Mouse (Mus musculus): ENCODE results near the gene 1700012B07Rik.

1700012B07Rik gene

GRCm38 (mm10) chr11:109846343-109846742 lies 18.5 kb upstream of the 1700012B07Rik start:
- no peak for DNase-seq (ENCODE audit: low spot score in 2 of 2)

- no peak for DNase-seq (ENCODE audit: low spot score in 2 of 2)
Measured at GRCm38 (mm10) chr11:109845601-109846000, 17.8 kb upstream of the 1700012B07Rik start.

DNA sequence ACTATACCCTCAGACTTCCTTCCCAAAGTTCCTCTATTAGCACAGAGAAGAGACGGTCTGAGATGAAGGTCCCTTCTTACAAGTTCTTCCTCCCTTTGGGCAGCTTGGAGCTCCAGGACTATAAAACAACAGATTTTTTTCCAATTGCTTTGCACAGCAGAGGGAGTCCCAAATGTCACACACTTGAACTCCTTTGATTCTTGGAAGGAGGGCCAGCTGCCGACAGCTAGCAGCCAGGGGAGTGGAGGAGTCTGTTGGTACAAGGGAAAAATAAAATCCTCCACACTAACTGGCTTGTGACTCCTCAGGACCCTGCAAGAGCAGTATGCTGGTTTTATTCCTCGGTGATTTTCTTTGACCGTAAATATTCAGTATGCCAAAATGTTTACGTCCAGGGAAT lies 16.6 kb upstream of the 1700012B07Rik start:
- DNase-seq (ENCODE audit: low spot score in 2 of 2) = no peak

GRCm38 (mm10) chr11:109830368-109830767 lies 2.5 kb upstream of the 1700012B07Rik start:
- DNase-seq (ENCODE audit: low spot score in 2 of 2) = no peak

GRCm38 (mm10) chr11:109822280-109822679 lies 5.6 kb downstream of the 1700012B07Rik start:
- DNase-seq (ENCODE audit: low spot score in 2 of 2) = no peak

- DNase-seq (ENCODE audit: low spot score in 2 of 2) = no peak
Measured at GRCm38 (mm10) chr11:109817405-109817804, 10.4 kb downstream of the 1700012B07Rik start.

DNA sequence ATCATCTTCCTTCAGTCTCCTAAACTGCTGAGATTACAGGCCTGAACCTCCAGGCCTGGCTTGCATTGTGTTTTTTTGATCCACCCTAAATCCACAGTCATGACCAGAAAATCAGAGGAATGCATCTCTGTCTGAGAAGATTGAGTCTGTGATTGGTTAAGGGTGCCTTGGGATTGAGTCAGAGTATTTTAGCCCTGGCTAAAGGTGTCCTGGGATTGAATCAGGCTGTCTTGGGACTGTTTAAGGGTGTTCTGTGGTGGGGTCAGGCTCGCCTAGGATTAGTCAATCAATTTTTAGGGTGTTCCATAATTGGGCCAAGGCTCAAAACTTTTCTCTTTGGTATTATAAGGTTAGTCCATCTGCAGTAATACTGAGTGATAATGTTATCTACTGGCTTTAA lies 10.9 kb downstream of the 1700012B07Rik start:
- no peak for DNase-seq (ENCODE audit: low spot score in 2 of 2)

DNA sequence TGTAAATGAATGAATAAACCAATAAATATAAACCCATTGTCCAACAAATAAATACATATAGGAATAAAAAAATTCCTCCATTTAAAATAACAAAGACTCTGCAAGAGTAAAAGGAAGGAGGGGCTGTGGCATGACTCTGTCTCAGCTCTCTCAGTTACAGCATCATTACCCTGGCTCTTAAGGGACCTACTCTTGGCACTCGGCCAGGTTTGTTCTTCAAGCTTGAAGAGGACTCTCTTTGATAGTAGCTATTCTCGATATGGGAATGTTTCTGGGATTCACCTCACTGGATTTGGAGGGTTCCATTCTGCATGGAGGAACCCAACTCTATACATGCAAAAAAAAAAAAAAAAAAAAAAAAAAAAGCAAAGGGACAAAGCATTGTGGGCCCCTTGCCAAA lies 16.1 kb downstream of the 1700012B07Rik start:
- DNase-seq (ENCODE audit: low spot score in 2 of 2) = peak in 1 of 2 experiments; percentile 22

- DNase-seq (ENCODE audit: low spot score in 2 of 2) = no peak
Measured at GRCm38 (mm10) chr11:109809175-109809855, 18.5 kb downstream of the 1700012B07Rik start.

- DNase-seq (ENCODE audit: low spot score in 2 of 2) = no peak
Measured at GRCm38 (mm10) chr11:109801515-109801914, 26.3 kb downstream of the 1700012B07Rik start.

DNA sequence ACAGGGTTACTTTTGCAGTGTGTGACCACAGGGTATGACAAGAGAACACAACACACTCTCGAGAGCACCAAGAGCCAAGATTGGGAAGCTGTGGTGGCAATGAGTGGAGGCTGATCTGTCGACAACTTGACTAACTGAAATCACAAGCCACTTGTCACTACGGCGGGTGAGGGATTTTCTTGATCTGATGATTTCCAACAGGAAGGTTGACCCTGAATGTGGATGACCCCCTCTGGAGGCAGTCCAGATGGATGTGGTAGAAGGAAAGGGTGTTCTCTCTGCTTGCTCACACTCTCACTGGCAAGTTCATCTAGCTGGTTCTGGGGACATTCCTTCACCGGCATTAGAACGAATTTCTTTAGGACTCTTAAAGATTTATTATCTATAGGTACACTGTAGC lies 30.3 kb downstream of the 1700012B07Rik start:
- DNase-seq (ENCODE audit: low spot score in 2 of 2) = no peak

GRCm38 (mm10) chr11:109795536-109795935 lies 32.3 kb downstream of the 1700012B07Rik start:
- no peak for DNase-seq (ENCODE audit: low spot score in 2 of 2)

GRCm38 (mm10) chr11:109793578-109793977 lies 34.3 kb downstream of the 1700012B07Rik start:
- no peak for DNase-seq (ENCODE audit: low spot score in 2 of 2)

GRCm38 (mm10) chr11:109792401-109792997 lies 35.3 kb downstream of the 1700012B07Rik start:
- DNase-seq (ENCODE audit: low spot score in 2 of 2) = no peak

GRCm38 (mm10) chr11:109791965-109792364 lies 35.9 kb downstream of the 1700012B07Rik start:
- no peak for DNase-seq (ENCODE audit: low spot score in 2 of 2)

- no peak for DNase-seq (ENCODE audit: low spot score in 2 of 2)
Measured at GRCm38 (mm10) chr11:109790221-109790620, 37.6 kb downstream of the 1700012B07Rik start.

DNA sequence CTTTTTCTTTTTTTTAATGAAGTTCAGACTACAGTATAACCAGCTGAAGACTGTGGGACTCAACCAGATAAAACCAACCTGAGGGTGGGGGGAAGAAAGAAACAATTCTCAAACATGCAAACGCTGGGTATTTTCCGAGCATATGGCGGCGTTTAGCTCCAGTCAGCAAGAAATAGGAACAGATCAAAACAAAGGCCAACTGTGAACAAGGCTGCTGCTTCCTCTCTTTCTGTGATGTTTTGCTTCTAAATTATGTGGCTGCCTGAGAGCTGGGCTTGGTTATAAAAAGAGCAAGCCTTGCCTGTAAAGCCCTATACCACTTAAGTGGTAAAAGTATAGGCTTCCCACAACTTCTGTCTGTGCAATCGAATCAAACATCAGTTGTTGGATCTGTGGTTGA lies 42.5 kb downstream of the 1700012B07Rik start:
- DNase-seq (ENCODE audit: low spot score in 2 of 2) = no peak

DNA sequence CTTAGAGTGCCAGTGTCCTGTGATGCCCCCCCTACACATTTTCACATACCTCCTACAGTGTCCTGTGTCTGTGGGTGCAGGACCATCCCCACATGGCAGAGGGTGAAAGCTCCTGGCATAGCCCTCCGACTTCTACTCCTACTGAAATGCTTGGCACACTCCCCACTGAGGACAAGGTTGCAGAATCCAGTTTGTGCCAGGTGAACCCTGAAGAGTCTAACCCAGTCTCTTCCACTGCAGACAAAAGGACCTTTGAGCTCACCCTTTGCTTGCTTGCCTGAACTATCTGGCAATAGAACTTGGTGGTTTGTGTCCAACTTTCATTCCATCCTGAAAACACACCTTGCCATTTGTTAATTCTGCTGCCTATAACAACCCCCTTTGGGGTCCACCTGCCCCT lies 56.5 kb downstream of the 1700012B07Rik start:
- DNase-seq (ENCODE audit: low spot score in 2 of 2) = no peak

- no peak for DNase-seq (ENCODE audit: low spot score in 2 of 2)
Measured at GRCm38 (mm10) chr11:109770185-109770584, 57.7 kb downstream of the 1700012B07Rik start.

GRCm38 (mm10) chr11:109769091-109769490 lies 58.8 kb downstream of the 1700012B07Rik start:
- no peak for DNase-seq (ENCODE audit: low spot score in 2 of 2)

DNA sequence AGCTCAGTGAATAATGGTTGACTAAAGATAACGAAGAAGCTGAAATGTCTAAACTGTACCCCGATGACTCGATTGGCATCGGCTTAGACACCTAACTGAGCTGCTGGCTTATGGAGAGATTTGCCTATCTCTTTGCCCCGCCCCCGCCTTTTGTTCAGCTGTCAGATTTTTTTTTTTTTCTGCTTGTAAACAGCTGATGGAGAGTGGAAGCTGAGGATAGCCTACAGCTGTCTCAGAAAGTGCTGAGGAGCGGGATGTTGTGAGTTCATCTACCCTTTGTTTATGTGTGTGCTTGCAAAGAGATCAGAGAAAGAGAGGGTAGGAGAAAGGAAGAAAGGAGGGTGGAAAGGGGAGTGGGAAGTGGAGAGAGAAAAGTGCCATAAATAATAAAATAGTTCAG lies 67.8 kb downstream of the 1700012B07Rik start:
- DNase-seq (ENCODE audit: low spot score in 2 of 2) = no peak

GRCm38 (mm10) chr11:109758616-109759215 lies 69.1 kb downstream of the 1700012B07Rik start:
- DNase-seq (ENCODE audit: low spot score in 2 of 2) = no peak

- DNase-seq (ENCODE audit: low spot score in 2 of 2) = peak in 1 of 2 experiments; percentile 3
Measured at GRCm38 (mm10) chr11:109754105-109754602, 73.7 kb downstream of the 1700012B07Rik start.
